Mouse (Mus musculus): ENCODE measurements around the gene Atmin.

Atmin gene

DNA sequence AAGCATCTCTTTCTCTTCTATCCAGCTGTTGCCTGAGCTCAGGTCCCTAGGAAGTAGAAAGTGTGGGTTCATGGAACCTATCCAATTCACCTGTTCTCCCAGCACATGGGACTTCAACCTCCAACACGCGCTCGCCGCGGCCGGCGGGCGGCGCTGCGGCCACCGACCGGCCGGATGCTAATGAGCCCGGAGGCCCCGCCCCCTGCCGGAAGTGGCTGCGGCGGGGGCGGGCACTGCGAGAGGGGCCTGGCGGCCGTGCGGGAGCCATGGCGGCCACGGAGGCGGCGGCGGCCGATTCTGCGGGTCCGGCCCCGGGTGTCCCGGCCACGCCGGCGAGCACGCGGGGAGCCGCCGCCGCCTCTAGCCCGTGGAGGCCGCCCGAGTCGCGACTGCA lies at the start of gene Atmin:
TSS of gene Atmin (plus strand) at position 233 of the 394 bp plus-strand sequence.
- peak; percentile 58 to 82 for DNase-seq (ENCODE audit: low spot score in 2 of 2)

- DNase-seq (ENCODE audit: low spot score in 2 of 2): no peak
Observed at GRCm38 (mm10) chr8:116893938-116894337, 49.3 kb upstream of the Atmin start.

DNA sequence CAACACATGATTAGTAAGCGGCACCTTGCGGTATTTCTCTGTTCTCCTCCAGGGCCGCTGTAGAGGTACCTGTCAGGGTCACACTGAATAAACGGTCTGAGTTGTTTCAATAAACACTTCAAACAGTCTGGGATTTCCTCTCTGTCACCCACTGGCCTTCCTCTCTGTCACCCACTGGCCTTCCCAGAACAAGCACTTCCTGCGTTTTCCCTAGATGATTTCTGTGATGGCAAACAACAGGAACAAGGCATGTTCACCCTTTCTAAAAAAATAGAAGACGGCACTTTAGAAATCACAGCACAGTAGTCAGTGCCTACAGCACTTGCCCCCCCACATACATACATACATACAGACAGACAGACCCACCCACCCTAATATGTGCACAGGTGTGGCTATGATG lies 47.7 kb upstream of the Atmin start:
- DNase-seq (ENCODE audit: low spot score in 2 of 2): no peak

DNA sequence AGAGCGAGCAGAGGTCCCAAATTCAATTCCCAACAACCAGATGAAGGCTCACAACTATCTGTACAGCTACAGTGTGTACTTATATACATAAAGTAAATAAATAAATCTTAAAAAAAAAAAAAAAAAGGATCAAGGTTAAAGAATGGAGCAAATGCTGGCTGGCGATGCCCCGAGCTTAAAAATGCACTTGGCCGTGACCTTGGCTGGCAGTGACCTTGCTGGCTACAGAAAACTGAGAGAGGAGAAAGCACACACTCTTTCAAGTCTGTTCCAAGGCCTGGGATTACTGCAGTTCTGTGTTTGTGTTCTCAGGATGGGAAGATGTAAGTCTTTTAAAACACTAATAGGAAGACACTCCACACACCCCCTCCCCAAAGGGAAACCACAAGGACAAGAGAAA lies 38.5 kb upstream of the Atmin start:
- DNase-seq (ENCODE audit: low spot score in 2 of 2): no peak

DNA sequence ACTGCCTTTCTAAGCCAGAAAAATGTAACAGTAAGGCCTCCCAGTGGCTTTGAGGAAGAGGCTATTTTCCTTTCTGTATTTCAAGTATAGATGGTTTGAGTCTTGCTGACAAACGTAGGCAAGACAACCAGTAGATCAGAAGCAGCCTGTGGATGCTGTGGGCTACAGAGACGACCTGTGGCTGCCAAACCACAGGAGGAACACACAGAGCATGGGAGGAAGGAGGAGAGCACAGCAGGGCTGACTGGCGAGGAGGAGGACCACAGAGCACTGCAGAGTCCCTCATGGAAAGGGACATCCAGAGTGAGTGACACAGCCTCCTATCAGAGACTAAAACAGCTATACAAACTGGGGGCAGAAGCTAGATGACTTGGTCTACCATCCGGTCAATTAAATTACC lies 37.9 kb upstream of the Atmin start:
- no peak for DNase-seq (ENCODE audit: low spot score in 2 of 2)

GRCm38 (mm10) chr8:116905836-116906235 lies 37.4 kb upstream of the Atmin start:
- DNase-seq (ENCODE audit: low spot score in 2 of 2): no peak

- no peak for DNase-seq (ENCODE audit: low spot score in 2 of 2)
Observed at GRCm38 (mm10) chr8:116921005-116921336, 22.2 kb upstream of the Atmin start.

DNA sequence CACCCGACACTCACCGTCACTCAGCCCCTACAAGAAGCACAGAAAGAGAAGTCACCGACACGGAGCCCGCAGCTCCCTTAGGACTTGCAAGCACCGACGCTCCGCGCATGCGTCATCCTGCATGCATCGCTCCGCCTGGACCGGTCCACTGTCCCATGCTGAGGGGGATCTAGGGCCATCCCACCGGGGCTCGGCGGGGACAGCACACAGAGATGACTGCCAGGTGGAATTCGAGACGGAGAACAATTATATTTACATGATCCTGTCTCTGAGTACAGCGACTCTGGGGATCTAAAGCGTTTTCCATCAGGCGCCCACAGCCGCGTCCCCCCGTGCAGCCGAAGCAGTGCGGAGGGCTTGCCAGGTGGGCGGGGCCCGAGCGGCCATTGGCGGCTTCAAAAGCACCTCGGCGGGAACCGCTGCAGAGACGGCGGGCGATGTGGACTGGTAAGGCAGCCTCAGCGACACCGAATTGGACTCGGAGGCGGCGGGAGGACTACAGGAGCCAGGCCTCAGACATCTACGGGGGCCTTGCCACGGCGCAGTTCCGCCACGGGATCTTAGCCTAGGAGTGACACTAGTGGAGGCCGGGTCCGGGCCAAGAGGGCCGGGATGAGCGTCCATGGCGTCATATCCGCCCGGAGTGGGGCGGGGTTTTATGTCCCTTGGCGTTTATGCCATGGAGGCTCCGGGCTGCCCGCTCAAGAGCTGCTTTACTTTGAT lies 21.7 kb upstream of the Atmin start, which contains the start of the genes Cmc2 and Cenpn:
TSS of gene Cmc2 (minus strand) at position 119 of the 723 bp plus-strand sequence.
TSS of gene Cenpn (plus strand) at position 394 of the 723 bp plus-strand sequence.
- peak; percentile 87 to 90 for DNase-seq (ENCODE audit: low spot score in 2 of 2)

DNA sequence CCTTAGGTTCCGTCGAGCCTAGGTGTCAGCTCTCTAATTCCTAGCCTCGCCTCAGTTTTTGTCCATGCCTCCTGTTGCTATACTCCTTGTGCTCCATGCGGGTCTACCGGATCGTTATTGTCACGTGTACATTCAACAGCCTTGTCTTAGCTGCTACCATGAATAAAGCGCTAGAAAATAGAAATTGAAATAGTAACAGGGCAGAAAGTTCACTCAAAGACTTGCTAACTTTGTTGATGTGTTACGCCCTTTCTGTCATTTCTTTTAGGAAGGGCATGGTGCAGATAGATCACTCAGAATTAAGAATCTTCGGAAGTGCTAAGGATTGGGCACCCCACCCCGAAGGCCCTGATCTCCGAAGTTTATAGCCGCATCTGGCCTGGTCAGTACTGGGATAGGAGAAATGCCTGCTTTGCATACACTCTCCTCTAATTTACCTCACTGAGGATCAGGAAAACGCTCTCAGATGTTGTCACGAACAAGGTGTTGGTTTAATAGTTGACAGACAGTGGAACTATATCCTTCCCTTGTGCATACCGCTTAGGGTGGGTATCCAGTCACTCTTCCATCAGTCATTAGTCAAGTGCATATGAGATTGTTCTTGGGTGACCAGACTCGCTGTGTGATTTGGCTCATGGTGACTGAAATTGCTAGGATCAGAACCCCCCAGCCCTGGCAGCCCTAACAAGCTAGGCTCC lies 21.0 kb upstream of the Atmin start:
- DNase-seq (ENCODE audit: low spot score in 2 of 2): no peak

DNA sequence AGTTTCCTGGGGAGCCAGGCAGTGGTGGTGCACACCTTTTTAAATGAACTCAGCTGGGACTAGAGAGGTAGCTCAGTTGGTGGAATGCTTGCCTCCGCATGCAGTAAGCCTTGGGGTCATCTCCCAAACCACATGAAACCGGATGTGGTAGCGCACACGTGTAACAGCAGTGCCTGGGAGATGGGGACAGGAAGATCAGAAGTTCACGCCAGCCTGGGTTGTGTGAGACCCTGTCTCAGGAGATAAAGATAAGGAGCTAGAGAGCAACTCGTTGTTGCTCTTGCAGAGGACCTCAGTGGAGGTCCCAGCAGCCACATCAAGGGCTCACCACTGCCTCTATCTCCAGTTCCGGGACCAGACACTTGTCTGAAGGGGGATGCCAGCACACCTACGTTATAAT lies 19.7 kb upstream of the Atmin start:
- DNase-seq (ENCODE audit: low spot score in 2 of 2): peak; percentile 42 to 47

DNA sequence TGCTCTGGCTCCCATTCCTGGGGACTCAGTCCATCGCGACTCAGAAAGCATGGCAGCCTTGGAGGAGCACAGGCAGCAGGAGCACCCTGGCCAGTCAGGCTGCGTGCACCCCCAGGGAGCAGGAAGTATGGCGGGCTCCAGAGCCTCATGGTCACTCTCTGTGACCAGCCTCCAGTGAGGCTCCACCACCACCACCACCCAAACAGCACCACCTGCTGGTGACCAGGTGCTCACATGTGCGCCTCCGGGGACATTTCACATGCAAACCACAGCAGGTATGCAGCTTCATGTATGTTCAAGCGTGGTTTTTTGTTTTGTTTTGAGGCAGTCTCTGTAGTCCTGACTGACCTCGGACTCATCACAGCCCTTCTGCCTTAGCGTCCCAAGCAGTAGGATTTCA lies 15.3 kb upstream of the Atmin start:
- DNase-seq (ENCODE audit: low spot score in 2 of 2): peak; percentile 41 to 75

DNA sequence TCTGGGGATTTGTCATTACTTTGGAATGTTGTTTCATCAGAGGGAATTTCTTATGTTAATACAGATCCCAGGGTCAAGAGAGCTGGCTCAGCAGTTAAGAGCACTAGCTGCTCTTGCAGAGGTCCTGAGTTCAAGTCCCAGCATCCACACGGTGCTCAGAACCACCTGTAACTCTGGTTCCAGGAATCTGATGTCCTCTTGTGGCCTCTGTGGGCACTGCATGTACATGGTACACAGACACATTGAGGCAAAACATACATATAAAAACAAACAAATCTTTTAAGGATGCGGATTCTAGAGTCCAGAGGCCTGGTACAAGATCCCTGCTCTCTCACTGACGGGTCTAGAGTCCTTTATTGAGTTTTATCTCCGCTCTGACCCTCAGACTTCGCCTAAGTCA lies 14.6 kb upstream of the Atmin start:
- DNase-seq (ENCODE audit: low spot score in 2 of 2): no peak

DNA sequence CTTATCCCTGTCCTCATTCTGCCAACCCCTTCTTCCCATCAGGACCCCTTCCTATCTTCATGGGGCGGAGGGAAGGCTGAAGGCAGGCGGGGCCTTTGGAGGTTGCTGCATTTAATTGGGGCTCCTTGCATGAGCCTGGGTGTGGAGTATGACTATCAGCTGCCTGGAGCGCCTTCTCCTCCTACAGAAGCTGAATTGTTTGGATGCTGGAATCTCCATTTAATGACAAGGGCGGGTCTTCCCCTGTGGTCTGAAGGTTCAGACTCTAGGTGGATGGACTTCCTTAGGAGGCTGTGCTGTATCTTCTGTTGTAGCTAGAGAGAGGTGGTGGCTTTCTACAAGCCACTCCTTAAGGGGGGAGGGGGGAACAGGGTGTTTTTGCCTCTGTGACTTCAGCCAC lies 8.2 kb upstream of the Atmin start:
- no peak for DNase-seq (ENCODE audit: low spot score in 2 of 2)

DNA sequence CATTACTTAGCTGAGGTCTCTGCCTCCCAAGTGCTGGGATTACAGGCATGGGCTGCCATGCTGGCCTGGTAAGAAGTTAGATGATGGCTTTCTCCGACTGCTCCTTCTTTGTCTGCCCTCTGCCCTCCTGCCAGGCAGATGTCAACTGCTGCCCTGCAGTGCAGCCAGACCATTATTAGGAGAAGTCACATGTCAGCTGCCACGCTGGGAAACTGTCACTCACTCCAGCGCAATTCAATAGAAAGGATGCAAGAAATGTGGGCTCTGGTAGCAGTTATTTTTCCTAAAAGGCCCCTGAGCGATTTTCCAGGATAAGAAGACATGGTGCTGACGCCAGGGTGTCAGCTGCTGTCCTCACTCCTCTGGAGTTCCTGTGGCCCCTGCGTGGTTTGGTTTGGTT lies 7.7 kb upstream of the Atmin start:
- no peak for DNase-seq (ENCODE audit: low spot score in 2 of 2)

GRCm38 (mm10) chr8:116942284-116943058 lies 722 bp upstream of the Atmin start:
- DNase-seq (ENCODE audit: low spot score in 2 of 2): no peak

DNA sequence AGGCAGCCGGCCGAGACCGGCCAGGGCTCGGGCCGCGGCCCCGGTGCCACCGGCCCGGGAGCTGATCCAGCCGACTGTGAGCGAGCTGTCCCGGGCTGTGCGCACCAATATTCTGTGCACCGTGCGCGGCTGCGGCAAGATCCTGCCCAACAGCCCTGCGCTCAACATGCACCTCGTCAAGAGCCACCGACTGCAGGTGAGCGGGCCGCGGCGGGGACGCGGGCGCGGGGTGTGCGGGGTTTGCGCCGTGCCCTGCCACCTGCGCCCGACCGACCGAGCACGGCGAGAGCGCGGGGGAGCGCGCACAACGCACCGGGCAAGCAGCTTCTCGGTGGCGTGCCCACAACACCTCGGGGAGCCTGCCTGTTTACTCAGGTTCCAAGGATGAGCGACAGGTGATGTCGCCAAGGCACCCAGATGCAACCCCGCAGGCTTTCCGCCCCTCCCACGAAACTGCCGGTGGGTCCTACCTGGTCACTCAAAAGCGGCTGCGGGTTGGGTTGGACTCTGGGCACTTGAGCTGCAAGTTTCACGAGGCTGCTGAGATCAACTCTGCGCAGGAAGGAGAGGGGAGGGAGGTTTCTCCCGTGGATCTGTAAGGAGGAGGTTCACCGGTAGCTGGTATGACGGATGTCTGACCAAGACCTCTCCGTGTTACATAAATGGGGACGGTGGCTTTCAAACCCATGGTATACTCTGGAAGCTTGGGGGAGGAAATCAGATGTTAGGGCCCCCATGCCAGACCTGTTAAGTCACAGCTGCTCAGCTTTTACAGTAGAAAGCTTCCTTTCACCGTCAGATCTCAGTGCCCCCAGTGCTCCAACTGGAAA lies 577 bp downstream of the Atmin start:
- DNase-seq (ENCODE audit: low spot score in 2 of 2): peak; percentile 24 to 25

GRCm38 (mm10) chr8:116944385-116944696 lies 1.1 kb downstream of the Atmin start:
- no peak for DNase-seq (ENCODE audit: low spot score in 2 of 2)

DNA sequence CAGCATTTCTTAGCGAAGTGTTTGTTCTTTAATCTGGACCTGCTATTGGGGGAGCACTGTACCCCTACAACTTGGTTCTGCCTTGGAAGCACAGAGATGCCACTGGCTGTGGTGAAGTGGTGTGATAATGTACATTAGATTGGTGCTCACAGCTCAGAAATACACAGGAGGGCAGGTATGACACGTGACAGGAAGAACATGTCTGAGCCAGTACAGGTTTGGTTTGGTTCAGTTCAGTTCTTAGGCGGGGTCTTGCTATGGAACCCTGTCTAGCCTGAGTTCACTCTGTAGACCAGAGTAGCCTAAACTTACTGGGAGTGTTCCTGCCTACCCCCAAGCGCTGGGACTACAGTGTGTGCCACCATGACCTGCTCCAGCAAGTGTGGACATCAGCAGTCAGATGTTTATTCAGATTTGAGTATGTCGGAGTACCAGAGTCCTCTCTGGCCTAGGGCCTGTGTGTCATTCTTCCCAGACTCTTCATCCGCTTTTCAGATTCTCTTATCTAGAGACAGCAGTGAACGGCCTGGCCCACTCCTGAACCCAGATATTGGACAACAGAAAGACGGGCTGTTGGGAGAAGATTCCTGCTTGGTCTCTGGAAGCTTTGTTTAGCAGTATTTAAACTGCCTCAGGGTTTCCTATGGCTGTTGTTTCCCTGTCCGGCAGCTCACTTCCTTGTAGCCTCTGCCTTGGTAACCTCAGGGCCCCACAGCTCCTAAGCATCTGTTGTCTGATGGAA lies 2.1 kb downstream of the Atmin start:
- DNase-seq (ENCODE audit: low spot score in 2 of 2): no peak

DNA sequence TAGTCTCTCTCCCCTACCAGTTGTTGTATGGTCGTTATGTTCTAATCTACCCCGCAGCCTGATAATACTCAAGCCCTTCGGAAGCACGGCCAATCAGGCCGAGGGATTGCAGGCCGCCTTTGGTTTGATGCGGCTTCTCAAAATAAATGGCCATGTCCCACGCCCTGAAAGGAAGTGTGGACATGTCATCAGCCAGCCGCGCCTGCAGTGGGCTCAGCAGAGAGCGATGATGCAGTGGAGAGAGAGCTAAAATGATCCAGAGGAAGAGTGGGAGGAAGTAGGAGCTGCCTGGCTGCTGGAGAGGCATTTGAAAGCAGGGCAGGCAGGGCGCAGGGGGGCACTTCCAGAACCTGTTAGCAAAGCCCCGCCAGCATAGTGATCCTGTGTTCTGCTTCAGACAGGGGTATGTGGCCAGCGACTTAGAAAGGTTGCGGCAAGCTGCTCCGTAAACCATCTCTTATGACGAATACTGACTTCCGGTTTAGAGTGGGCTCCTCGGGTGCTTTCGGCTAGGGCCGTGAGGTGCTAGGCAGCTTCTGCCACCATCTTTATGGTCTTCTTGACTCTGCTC lies 3.2 kb downstream of the Atmin start:
- DNase-seq (ENCODE audit: low spot score in 2 of 2): peak in 1 of 2 experiments; percentile 12

DNA sequence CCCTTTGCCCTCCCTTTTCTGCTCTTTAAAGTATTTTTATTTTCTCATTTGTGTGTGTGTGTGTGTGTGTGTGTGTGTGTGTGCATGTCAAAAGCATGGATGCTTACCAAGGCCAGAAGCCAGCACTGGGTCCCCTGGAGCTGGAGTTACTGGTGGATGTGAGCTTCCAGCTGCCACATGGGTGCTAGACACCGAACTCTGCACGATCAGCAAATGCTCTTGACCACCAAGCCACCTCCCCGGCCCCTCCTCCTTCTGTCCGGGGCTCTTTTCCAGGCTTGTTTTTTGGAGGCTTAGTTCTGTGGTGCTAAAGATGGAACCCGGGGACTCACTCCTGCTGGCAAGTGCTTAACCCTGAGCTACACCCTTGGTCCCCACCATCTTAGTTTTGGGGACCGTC lies 3.7 kb downstream of the Atmin start:
- no peak for DNase-seq (ENCODE audit: low spot score in 2 of 2)

DNA sequence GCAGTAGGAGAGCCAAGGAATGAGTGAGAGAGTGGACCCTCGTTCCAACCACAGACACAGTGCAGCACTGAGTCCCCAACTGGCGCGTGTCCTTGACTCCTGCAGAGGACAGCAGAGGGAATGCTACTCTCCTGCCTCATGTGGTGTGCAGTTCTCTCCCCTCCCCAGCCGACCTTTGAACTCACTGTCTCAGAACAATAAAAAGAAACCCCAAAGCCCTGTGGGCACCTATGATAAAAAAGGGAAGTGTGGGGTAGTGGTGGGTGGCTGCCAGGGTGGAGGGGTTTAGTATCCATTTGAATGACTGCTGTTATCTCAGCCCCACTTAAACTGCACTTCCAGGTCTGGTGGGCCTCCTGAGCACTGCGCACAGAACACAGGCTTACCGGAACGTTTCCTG lies 4.4 kb downstream of the Atmin start:
- no peak for DNase-seq (ENCODE audit: low spot score in 2 of 2)

Measured in thymus, postnatal 10 days (tissue).